In genomic region chr4:137723527-137723926, GRCm38 (mm10) we compare ENCODE assay signal across 8 mouse cellular contexts. TPM values are rescaled to one million over a fixed set of nuclear protein-coding genes. Genes with fewer than 3 reads are reported as not detected.
A peak's percentile ranks its signal among the peaks of the same experiment; 100 is the strongest.
DNase-seq lines count a peak whose midpoint lies in the region; ATAC-seq and TF ChIP-seq lines count a peak whose summit lies in the region.

No protein-coding gene starts in this region.

- H3K9ac ChIP-seq in embryonic facial prominence, embryonic 11.5 days (replicated peaks; ENCODE audit: low read length), result peak overlapping the region; percentile 23; the same call in 1 of the 2 replicates
- peak overlapping the region; percentile 26; the same call in 1 of the 2 replicates for H3K9ac ChIP-seq in hindbrain, embryonic 14.5 days
- peak overlapping the region; percentile 28; the same call in 1 of the 2 replicates for H3K9ac ChIP-seq in midbrain, embryonic 11.5 days (ENCODE audit: low read length)

- H3K4me1 ChIP-seq in embryonic facial prominence, embryonic 11.5 days (ENCODE audit: control insufficient read depth, insufficient read depth, low read length), result peaks cover 14% of the 10 kb centered on the region
- H3K4me1 ChIP-seq in hindbrain, embryonic 14.5 days (replicated peaks; ENCODE audit: control insufficient read depth, insufficient read depth, low read length), result peaks cover 27% of the 10 kb centered on the region
- H3K4me1 ChIP-seq in midbrain, embryonic 11.5 days (ENCODE audit: control insufficient read depth, insufficient read depth, low read length), result peaks cover 27% of the 10 kb centered on the region

- H3K9me3 ChIP-seq in embryonic facial prominence, embryonic 11.5 days (replicated peaks; ENCODE audit: control insufficient read depth, low read length), result no peaks in the 10 kb centered on the region
- no peaks in the 10 kb centered on the region for H3K9me3 ChIP-seq in hindbrain, embryonic 14.5 days (ENCODE audit: control insufficient read depth, low read length)
- H3K9me3 ChIP-seq in midbrain, embryonic 11.5 days (ENCODE audit: control insufficient read depth, low read length), result no peaks in the 10 kb centered on the region

- peak overlapping the region; percentile 71 for H3K27ac ChIP-seq in layer of hippocampus, adult 2 months
- no peak overlapping the region for H3K27ac ChIP-seq in embryonic facial prominence, embryonic 11.5 days (replicated peaks; ENCODE audit: low read depth, low read length)
- H3K27ac ChIP-seq in hindbrain, embryonic 14.5 days, result no peak overlapping the region
- no peak overlapping the region for H3K27ac ChIP-seq in midbrain, embryonic 11.5 days (ENCODE audit: low read depth, low read length)

- no peak for TF ChIP-seq CTCF in layer of hippocampus, adult 2 months (conservative IDR thresholded peaks at IDR 0.05)

- 39% methylated on average over 25 of the region's 25 CpGs for WGBS in embryonic facial prominence, embryonic 11.5 days
- WGBS in hindbrain, embryonic 14.5 days, result 50% methylated on average over 25 of the region's 25 CpGs
- 42% methylated on average over 25 of the region's 25 CpGs for WGBS in midbrain, embryonic 11.5 days

- no peaks in the 10 kb centered on the region for H3K36me3 ChIP-seq in embryonic facial prominence, embryonic 11.5 days (replicated peaks; ENCODE audit: control insufficient read depth, insufficient read depth, low read depth, low read length)
- H3K36me3 ChIP-seq in hindbrain, embryonic 14.5 days (replicated peaks; ENCODE audit: control insufficient read depth, insufficient read depth), result 0 out of 2 replicates have a peak, but pooled peaks cover 9% of the 10 kb centered on the region
- no peaks in the 10 kb centered on the region for H3K36me3 ChIP-seq in midbrain, embryonic 11.5 days (ENCODE audit: control insufficient read depth, insufficient read depth, low read length)

- no peak for ATAC-seq in embryonic facial prominence, embryonic 11.5 days (replicated peaks; ENCODE audit: insufficient number of reproducible peaks, low FRiP score, low TSS enrichment, low read depth)
- ATAC-seq in hindbrain, embryonic 14.5 days (ENCODE audit: low FRiP score), result no peak
- no peak for ATAC-seq in midbrain, embryonic 11.5 days (ENCODE audit: low FRiP score)

- DNase-seq in layer of hippocampus, adult 2 months (ENCODE audit: low spot score in 2 of 2), result no peak
- DNase-seq in layer of hippocampus, adult 11-12 months (ENCODE audit: low spot score), result no peak
- DNase-seq in embryonic facial prominence, embryonic 11.5 days (ENCODE audit: low spot score), result no peak
- no peak for DNase-seq in hindbrain, embryonic 14.5 days (ENCODE audit: low spot score)
- DNase-seq in midbrain, embryonic 11.5 days (ENCODE audit: low spot score, missing footprints), result no peak
- no peak for DNase-seq in gastrocnemius, postnatal 25 days
- no peak for DNase-seq in kidney, adult 11 months
- DNase-seq in adrenal gland, adult 8-10 months, result no peak

- H3K27me3 ChIP-seq in embryonic facial prominence, embryonic 11.5 days (ENCODE audit: control insufficient read depth, insufficient read depth, low read length), result peaks cover 13% of the 10 kb centered on the region
- H3K27me3 ChIP-seq in hindbrain, embryonic 14.5 days (ENCODE audit: control insufficient read depth, insufficient read depth, low read length), result no peaks in the 10 kb centered on the region
- H3K27me3 ChIP-seq in midbrain, embryonic 11.5 days (ENCODE audit: control insufficient read depth, insufficient read depth, low read length), result no peaks in the 10 kb centered on the region; the same call in 1 of the 2 replicates

- H3K4me3 ChIP-seq in layer of hippocampus, adult 2 months, result no peak overlapping the region
- no peak overlapping the region for H3K4me3 ChIP-seq in embryonic facial prominence, embryonic 11.5 days (ENCODE audit: low read depth, low read length)
- no peak overlapping the region for H3K4me3 ChIP-seq in hindbrain, embryonic 14.5 days (replicated peaks; ENCODE audit: low read length)
- H3K4me3 ChIP-seq in midbrain, embryonic 11.5 days (ENCODE audit: low read depth, low read length), result peak overlapping the region; percentile 11

- peak overlapping the region; percentile 11 for H3K4me2 ChIP-seq in embryonic facial prominence, embryonic 11.5 days (ENCODE audit: low read depth, low read length)
- peak overlapping the region; percentile 16; the same call in 1 of the 2 replicates for H3K4me2 ChIP-seq in hindbrain, embryonic 14.5 days (replicated peaks)
- peak overlapping the region; percentile 33 for H3K4me2 ChIP-seq in midbrain, embryonic 11.5 days

RNA-seq across cellular contexts. Expression of gene Rap1gap, which starts 59.0 kb away (rescaled TPM):
- total RNA-seq in layer of hippocampus, adult 2 months (2021), result 100 to 1,000 TPM; 281 to 291 TPM
- 5.7 and 6.9 TPM in 2 replicates for polyA plus RNA-seq in embryonic facial prominence, embryonic 11.5 days (2014; fragmentation: Nextera tagmentation; extraction: Ambion mirVana)
- polyA plus RNA-seq in hindbrain, embryonic 14.5 days (2014; fragmentation: Nextera tagmentation; extraction: Ambion mirVana), result 80.7 and 83.9 TPM in 2 replicates
- polyA plus RNA-seq in midbrain, embryonic 11.5 days (2014; fragmentation: Nextera tagmentation; extraction: Ambion mirVana), result 4.6 and 4.9 TPM in 2 replicates
- 1 to 10 TPM; 8.0 to 9.4 TPM for total RNA-seq in gastrocnemius, postnatal 25 days (2021)
- 100 to 1,000 TPM; 108 to 376 (median 251) TPM for total RNA-seq in adrenal gland, adult 8-10 months (2022)

Comparison
In these comparisons a context has a peak if more than half of its experiments do, and no peak if none do; other contexts are left out.
1. RNA of gene Rap1gap, which starts 59.0 kb away (total RNA-seq): 108 to 376 TPM in adrenal gland, adult 8-10 months and 281 to 291 TPM in layer of hippocampus, adult 2 months; 8.0 to 9.4 TPM in gastrocnemius, postnatal 25 days; every median in the first group is over 10 times any median in the second.
2. Peak in every context shown above with its lines, with median percentiles within 50 percentile points of each other: H3K4me2 ChIP-seq and H3K9ac ChIP-seq.